Mouse (Mus musculus) ovary, postnatal 10 days (tissue): ENCODE results near the gene Clptm1.

Experiments used
- DNase-seq: peaks from one replicate; pipeline ENCODE4 v3.0.0; 2022; ENCODE audit warnings: low spot score

Gene Clptm1

DNA sequence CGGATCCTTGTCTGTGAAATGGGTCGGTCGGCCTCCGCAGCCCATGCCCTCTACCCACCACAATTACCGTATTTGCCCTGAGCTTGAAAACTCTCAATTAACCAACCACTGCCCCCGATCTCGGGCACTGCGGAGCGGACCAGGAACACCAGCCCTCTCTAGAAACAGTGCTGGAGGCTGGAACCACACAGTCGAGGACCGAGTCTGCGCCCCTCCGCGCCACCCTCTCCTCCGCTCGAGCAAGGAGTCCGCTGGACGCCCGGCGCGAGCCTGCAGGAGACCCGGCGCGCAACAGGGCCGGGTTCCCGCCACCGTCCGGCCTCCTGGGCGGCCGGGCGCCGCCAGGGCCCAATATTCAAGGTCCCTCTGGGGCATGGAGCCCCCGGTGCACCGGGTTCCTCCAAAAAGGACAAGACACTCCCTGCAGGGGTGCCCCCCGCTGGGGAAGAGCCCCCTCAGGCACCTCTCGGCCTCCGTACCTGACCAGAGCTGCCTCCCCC, 328 bp downstream of the Clptm1 start:
- no peak for DNase-seq

DNA sequence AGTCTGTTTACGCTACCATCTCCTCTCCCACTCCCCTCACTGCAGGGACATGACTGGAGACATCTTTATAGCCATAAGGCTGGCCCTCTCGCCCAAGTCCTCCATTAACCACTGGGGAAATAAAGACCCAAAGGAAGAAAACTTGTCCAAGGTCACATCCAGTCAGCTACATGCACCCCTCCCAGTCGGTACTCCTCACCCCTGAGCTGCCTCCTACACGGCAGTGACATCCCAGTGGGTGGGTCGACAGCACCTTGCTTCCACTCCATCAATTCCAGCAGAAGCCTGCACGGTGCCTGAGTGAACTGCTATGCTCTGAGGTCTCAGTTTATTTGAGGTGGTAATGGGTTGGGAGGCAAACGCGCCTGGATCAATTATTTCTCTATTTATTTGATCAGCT, 893 bp downstream of the Clptm1 start:
- DNase-seq = no peak

DNA sequence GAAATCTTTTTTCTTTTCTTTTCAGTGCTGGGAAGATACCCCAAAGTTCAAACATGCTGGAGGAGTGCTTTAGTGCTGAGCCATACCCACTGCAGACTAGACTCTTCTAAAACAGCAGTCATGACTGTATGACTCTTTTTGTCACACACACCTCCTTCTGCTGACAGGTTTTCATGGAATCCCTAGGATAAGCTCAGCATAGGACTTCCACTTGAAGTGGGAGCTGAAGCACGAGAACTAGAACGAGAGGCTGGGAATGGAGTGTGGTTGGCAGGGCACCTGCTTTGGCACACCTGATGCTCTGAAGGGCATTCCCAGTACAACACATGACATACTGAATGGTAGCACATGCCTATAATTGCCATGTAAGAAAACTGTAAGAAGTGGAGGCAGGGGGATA, 12.2 kb downstream of the Clptm1 start:
- DNase-seq = no peak

- DNase-seq = no peak
These were observed 13.6 kb downstream of the Clptm1 start for GRCm38 (mm10) chr7:19651063-19651786.

DNA sequence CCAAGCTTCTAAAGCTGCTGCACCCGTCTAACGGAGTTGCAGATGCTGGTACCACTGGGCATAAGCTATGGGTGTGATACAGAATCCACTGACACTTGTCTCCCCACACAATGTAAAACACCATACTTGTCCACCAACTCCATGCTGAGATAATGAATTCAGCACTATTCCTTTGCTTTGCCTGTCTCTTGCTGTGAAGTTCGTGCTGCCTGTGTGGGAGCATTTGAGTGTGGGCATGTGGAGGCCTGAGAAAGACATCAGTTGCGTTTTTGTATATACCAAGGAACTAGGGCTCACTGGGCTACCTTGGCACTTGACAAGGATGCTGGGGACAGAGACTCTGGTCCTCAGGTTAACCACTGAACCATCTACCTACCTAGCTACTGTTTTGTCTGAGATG, 23.6 kb downstream of the Clptm1 start:
- no peak for DNase-seq

DNA sequence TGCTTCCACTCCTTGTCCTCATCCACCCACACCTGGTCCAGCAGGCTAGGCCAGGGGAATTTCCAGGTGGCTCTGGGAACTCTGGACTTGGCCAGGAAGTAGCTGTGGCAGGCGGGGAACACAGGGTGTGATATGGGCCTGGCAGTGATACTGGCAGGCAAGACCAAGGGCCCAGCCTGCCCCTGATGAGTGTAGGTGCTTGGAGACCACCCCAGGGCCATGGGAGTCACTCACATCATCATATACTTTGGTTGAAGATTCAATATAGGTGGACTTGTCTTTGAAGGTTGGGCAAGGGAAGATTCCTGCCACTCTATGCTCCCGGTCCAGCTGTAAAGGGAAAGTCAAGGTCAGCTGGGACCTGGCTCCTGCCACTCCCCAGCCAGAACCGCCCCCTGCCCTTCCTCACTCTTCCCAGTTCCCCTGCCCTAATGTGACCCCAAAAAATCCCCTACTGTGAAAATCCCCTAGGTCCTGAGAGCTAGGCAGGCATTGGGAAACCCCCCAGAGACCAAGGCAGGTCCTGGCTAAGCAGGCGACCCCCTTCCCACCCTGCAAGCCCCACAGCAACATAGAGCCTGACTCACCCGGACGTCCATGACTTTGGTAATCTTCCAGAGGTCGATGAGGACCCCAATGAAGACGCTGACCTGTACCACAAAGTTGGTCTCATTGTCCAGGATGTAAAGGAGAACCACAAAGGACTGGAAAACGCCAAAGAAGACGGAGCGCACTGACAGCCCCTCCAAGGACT, 29.6 kb downstream of the Clptm1 start:
- no peak for DNase-seq

DNA sequence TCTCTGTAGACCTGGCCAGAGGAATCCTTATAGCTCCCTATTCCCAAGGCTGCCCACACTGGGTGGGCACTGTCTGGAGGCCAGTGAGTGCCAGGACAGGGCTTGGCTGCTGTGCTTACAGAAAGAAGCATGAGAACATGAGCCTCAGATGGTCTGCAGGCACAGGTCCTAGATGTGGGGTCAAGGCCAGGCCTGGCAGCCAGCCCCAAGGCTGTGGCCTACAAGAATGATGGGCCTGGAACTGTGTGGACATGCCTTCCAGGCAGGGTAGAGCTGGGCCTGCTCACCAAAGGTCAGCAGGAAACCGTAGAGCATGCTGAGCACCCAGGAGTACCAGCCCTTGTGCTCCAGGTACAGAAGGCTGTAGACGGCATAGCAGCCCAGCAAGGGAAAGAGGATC, 30.2 kb downstream of the Clptm1 start:
- no peak for DNase-seq

DNA sequence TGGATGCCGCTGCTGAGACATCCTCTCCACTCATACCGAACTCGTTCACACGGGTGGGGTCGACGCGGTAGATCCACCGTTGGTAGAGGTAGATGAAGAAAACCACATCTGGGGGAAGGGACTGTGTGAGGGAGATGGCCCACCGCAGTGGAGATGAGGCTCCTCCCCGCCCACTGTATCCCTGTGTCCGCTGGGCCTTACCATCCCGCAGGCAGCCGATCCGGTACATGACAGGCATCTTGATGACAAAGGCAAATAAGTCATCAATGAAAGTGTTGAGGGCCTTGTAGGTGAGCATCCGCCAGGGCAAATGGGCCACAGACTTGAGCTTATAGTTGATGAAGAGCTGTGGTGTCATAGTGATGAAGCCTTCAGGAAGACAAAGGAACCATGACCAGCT, 31.0 kb downstream of the Clptm1 start:
- no peak for DNase-seq

- DNase-seq = no peak
These were observed 31.6 kb downstream of the Clptm1 start for GRCm38 (mm10) chr7:19633197-19633596.

DNA sequence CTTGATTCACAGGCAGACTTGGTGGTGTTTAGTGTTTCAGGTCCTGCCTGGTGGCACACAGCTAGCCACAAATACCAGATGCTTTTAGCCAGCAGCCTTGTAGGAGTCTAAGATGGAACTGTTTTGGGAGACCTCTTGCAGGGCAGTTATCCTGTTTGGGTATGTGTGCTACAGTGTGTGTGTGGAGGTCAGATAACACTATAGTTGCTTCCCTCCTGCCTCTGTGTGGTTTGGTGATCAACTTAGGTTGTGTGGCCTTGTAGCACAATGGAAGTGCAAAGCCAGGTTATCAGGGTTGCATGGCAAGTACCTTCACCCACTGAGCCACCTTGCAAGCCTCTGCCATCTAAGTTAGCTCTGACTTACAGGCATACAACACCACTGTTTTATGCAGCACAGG, 32.1 kb downstream of the Clptm1 start:
- DNase-seq = no peak

- DNase-seq = no peak
These were observed 32.6 kb downstream of the Clptm1 start for GRCm38 (mm10) chr7:19632275-19632674.

GRCm38 (mm10) chr7:19629361-19629734, 35.5 kb downstream of the Clptm1 start, which contains the start of gene Relb:
Relb (minus strand) TSS chr7:19629438.
- DNase-seq = peak; percentile 83

DNA sequence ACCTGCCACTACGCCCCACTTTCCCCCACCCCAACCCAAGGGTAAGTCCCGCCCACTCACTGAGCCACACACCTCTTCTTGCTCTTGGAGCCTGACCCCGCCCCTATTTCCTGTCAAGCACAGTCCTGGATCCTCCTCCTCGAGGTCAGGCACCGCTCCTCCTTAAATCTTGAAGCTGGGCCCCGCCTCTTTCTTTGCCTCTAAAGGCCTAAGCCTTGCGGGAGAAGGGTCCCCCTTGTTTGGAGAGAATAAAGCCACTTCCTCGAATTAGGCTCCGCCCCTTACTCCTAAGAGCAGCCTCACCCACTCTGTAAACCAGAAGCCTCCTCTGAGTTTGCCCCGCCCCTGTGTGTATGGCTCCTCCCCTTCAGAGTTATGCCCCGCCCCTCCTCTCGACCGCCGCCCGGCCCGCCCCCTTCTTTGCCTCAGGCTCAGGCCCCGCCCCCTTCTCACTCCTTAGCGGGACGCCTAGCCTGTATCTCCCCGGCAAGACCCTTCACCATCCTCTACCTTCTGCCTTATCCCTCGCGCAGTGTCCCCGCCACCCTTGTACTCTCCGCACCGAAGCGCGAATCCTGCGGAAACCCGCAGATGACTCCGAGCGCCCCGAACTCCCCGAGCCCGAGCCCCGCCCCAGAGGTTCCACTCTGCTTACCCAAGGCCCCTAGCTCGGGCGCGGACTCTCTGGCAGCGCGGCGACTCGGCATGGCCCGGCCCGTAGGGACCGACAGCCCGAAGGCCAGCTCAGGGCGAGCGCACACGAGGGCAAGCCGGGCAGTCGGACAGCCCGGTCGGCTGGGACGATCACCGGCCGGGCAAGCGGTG, 36.1 kb downstream of the Clptm1 start:
- DNase-seq = peak; percentile 86

- DNase-seq = no peak
These were observed 36.7 kb downstream of the Clptm1 start for GRCm38 (mm10) chr7:19628192-19628535.

- DNase-seq = no peak
These were observed 37.1 kb downstream of the Clptm1 start for GRCm38 (mm10) chr7:19627721-19628120.

DNA sequence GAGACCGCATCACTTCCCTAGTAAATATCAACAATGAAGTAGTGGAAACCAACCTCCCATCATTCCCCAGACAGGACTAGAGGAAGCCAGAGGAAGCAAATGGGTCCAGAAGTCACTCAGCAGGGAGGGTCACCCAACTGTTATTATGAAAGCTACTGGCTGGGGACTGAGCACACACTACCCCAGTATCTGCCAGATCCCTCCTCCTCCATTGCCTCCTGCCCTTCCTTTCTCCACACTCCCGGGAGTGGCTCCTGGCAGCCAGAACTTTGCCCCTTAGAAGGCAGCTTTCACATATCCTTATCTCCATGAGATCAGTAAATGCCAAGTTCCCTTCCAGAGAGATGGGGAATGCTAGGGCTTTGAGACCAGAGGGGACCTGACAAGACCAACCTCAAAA, 41.4 kb downstream of the Clptm1 start:
- no peak for DNase-seq

DNA sequence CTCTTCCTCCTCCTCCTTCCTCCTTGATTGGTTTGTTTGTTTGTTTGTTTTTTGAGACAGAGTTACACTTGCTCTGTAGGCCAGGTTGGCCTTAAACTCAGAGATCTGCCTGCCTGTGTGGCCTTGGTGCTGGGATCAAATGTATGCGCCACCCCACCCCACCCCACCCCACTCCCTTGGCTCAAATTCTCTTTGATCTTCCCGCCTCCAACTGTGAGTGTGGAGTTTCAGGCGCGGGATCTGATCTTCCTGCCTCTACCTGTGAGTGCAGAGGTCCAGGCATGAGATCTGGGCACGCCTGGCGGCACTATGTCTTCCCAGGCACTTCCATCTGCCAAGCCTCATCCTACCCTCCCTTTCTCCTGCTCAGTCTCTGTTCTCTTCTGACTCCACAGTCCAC, 42.6 kb downstream of the Clptm1 start:
- no peak for DNase-seq

- DNase-seq = no peak
These were observed 44.0 kb downstream of the Clptm1 start for GRCm38 (mm10) chr7:19620811-19621210.

DNA sequence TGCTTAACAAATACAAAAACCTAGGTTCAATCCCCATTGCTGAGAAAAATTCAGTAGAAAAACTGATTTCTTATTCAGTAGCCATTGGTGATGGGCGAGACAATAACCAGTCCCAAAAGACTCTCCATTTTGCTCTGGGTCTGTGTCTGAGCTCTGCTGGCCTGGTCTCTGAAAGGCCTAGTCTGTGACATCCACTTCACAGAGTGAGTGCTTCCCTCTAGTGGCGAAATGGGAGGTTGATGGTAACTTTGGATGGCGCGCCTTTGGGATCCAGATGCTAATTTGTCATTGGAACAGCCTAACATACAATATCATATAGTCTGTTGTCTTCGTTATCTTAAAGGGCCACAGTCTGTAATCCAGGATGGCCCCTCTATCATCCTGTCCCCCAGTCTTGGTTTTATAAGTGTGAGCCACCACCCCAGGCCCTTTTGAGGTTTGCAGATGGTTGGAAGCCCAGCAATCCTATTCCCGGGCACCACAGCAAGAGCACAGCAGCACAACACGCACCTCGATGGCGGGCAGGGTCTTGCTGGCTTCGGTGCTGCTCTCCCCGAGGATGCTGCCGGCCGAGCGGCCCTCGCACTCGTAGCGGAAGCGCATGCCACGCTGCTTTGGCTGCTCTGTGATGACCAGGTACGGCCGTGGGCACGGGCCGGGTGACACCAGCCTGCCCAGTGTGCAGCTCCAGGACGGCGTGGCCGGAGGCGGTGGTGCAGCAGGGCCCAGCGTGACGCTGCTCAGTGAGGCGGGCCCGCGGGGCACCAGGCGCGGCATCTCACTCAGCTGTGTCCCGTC, 45.6 kb downstream of the Clptm1 start:
- DNase-seq = peak; percentile 52

DNA sequence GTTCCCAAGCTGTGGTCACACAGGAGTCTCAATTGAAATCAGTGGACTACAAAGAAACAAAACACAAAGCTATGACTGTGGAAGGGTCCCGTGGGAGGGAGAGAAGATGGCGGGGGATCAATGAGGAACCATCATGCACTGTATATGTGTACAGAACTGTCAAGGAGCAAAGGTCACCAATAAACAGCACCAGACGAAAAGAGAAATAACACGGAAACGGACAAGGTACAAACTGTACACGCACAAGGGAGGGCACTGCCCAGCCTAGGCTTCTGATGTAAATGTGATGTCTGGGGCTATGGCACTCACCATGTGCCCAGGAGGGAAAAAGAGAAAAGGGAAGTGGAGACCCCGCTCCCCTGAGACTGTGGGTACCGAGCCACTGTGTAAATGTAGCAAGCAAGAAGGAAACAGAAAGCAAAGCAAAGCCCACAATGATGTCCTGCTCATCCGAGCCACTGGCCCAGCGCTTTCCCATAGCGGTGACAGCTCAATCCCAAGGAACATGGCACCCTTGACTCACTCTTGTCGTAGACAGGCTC, 49.7 kb downstream of the Clptm1 start:
- DNase-seq = no peak

DNA sequence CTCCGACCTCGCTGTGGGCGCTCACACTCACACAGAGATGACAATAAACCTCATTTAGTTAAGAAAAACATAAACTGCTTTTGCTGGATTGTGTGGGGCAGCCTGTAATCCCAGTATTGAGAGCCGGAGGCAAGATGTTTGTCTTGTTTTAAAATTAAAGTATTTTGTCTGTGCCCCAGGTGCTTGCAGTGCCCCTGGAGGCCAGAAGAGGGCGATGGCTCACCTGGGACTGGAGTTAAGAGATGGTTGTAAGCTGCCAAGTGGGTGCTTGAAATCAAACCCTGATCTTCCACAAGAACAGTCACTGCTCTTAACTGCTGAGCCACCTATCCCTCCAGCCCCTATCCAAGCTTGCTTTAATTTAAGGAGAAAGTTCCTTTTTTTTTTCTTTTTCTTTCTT, 53.9 kb downstream of the Clptm1 start:
- no peak for DNase-seq
